Mouse (Mus musculus) spleen, adult 2 months (tissue): ENCODE results near the gene Cadps.

ENCODE experiments used
- CTCF ChIP-seq: fragments of 200-500 bp; IDR thresholded peaks from 2 replicates; pipeline ENCODE4 v1.5.1; 2011; ENCODE audit warnings: mild to moderate bottlenecking, inconsistent platforms; ENCODE audit not compliant: insufficient read depth, insufficient read length, insufficient replicate concordance; ENCODE audit errors: extremely low read depth
- POLR2A ChIP-seq: fragments of 200-500 bp; IDR thresholded peaks from 2 replicates; pipeline ENCODE4 v1.6.1; 2011; ENCODE audit warnings: low read depth, low read length, inconsistent platforms

- TF ChIP-seq POLR2A: no peak
- TF ChIP-seq CTCF: no peak
These were observed 231.1 kb downstream of the Cadps start for GRCm38 (mm10) chr14:12591829-12592228.
